ENCODE assay signal across 28 mouse cellular contexts in the genomic region with DNA sequence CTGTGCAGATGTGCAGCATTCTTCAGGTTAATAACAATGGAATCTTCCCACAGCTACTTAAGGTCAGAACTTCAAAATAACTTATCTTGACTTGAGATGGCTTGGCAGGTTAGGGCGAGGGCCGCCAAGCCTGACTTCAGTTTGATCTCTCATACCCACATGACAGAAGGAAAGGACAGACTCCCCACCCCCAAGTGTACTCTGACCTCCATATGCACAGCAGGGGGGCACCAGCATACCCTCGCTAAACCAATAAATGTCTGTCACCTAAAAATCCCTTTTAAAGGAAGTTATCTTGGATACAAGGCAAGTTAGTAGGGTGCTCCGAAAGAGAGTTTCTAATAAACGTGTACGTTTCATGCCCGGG. TPM values are rescaled to one million over a fixed set of nuclear protein-coding genes. Genes with fewer than 3 reads are reported as not detected.
DNase-seq lines count a peak whose midpoint lies in the region; ATAC-seq and TF ChIP-seq lines count a peak whose summit lies in the region.
"Had no signal": no experiment of that assay in that cellular context is flagged by ENCODE, and none has a peak within 500 bp of the region (broad histone marks: within the 10 kb centered on the region; RNA-seq: fewer than 3 reads in every experiment).

No protein-coding gene starts in this region.

- intact Hi-C loops in heart, adult 2 months (cut with DNase I), result no loop called here

- ATAC-seq in forebrain, embryonic 13.5 days, result no peak
- no peak for ATAC-seq in heart, embryonic 13.5 days (ENCODE audit: extremely low read depth, insufficient number of reproducible peaks, low FRiP score, low TSS enrichment)
- ATAC-seq in liver, embryonic 11.5 days (replicated peaks; ENCODE audit: low FRiP score), result peak; percentile 47; the same call in 1 of the 2 replicates
- ATAC-seq in liver, postnatal 0 days, result no peak
- ATAC-seq in liver, embryonic 14.5 days (ENCODE audit: insufficient read depth), result no peak
- ATAC-seq: midbrain, embryonic 15.5 days had no signal

- WGBS in forebrain, embryonic 10.5 days, result 76% methylated on average over 7 of the region's 7 CpGs
- WGBS in forebrain, embryonic 13.5 days, result 65% methylated on average over 7 of the region's 7 CpGs
- WGBS in heart, embryonic 13.5 days, result 69% methylated on average over 7 of the region's 7 CpGs
- WGBS in heart, adult 2 months, result 83% methylated on average over 7 of the region's 7 CpGs
- 58% methylated on average over 7 of the region's 7 CpGs for WGBS in liver, embryonic 11.5 days
- WGBS in liver, postnatal 0 days (ENCODE audit: insufficient replicate concordance), result 68% methylated on average over 7 of the region's 7 CpGs
- WGBS in liver, embryonic 14.5 days (ENCODE audit: insufficient replicate concordance), result 50% methylated on average over 7 of the region's 7 CpGs

- no peak overlapping the region for H3K4me3 ChIP-seq in forebrain, embryonic 10.5 days
- H3K4me3 ChIP-seq in forebrain, embryonic 13.5 days, result no peak overlapping the region
- H3K4me3 ChIP-seq in heart, embryonic 13.5 days, result no peak overlapping the region
- H3K4me3 ChIP-seq in heart, adult 2 months, result no peak overlapping the region
- H3K4me3 ChIP-seq in liver, embryonic 11.5 days (ENCODE audit: low read depth, low read length), result no peak overlapping the region
- no peak overlapping the region for H3K4me3 ChIP-seq in liver, postnatal 0 days (ENCODE audit: low read depth, low read length)
- H3K4me3 ChIP-seq in liver, embryonic 14.5 days (ENCODE audit: insufficient read depth in 1 of 2, low read depth in 2 of 2, low read length in 2 of 2), result no peak overlapping the region
- H3K4me3 ChIP-seq: embryonic facial prominence, embryonic 10.5 days; embryonic facial prominence, embryonic 15.5 days; hindbrain, embryonic 13.5 days; limb, embryonic 10.5 days; limb, embryonic 15.5 days; midbrain, embryonic 15.5 days; neural tube, embryonic 12.5 days had no signal

- H3K9ac ChIP-seq in forebrain, embryonic 13.5 days, result no peak overlapping the region
- peak overlapping the region; percentile 24; the same call in 1 of the 2 replicates for H3K9ac ChIP-seq in heart, embryonic 13.5 days
- H3K9ac ChIP-seq in heart, adult 2 months (ENCODE audit: low read depth, low read length), result no peak overlapping the region
- H3K9ac ChIP-seq in liver, embryonic 11.5 days (ENCODE audit: low read depth, low read length), result no peak overlapping the region
- no peak overlapping the region for H3K9ac ChIP-seq in liver, postnatal 0 days (replicated peaks)
- no peak overlapping the region for H3K9ac ChIP-seq in liver, embryonic 14.5 days (replicated peaks)
- H3K9ac ChIP-seq: embryonic facial prominence, embryonic 15.5 days; hindbrain, embryonic 13.5 days; limb, embryonic 15.5 days; lung, embryonic 14.5 days; midbrain, embryonic 15.5 days; neural tube, embryonic 12.5 days had no signal

- TF ChIP-seq CTCF in heart, adult 2 months (IDR thresholded peaks at IDR 0.05), result no peak
- TF ChIP-seq CTCF in liver, postnatal 0 days (IDR thresholded peaks at IDR 0.05; ENCODE audit: low read depth), result no peak
- no peak for TF ChIP-seq CTCF in liver, embryonic 14.5 days (IDR thresholded peaks at IDR 0.05; ENCODE audit: low read depth)

- no peaks in the 10 kb centered on the region for H3K9me3 ChIP-seq in forebrain, embryonic 10.5 days
- no peaks in the 10 kb centered on the region for H3K9me3 ChIP-seq in forebrain, embryonic 13.5 days (replicated peaks)
- H3K9me3 ChIP-seq in heart, embryonic 13.5 days, result no peaks in the 10 kb centered on the region
- H3K9me3 ChIP-seq in liver, embryonic 11.5 days (ENCODE audit: control insufficient read depth, low read length), result no peaks in the 10 kb centered on the region
- no peaks in the 10 kb centered on the region for H3K9me3 ChIP-seq in liver, postnatal 0 days (ENCODE audit: low read length)
- H3K9me3 ChIP-seq in liver, embryonic 14.5 days (ENCODE audit: control insufficient read depth, low read length), result no peaks in the 10 kb centered on the region
- H3K9me3 ChIP-seq: embryonic facial prominence, embryonic 10.5 days; embryonic facial prominence, embryonic 15.5 days; G1E; hindbrain, embryonic 13.5 days; limb, embryonic 10.5 days; limb, embryonic 15.5 days; midbrain, embryonic 15.5 days; neural tube, embryonic 12.5 days had no signal

- H3K36me3 ChIP-seq in forebrain, embryonic 10.5 days (replicated peaks), result no peaks in the 10 kb centered on the region
- no peaks in the 10 kb centered on the region for H3K36me3 ChIP-seq in forebrain, embryonic 13.5 days (ENCODE audit: poor library complexity, severe bottlenecking)
- peaks cover 2% of the 10 kb centered on the region for H3K36me3 ChIP-seq in heart, embryonic 13.5 days
- peaks cover 8% of the 10 kb centered on the region for H3K36me3 ChIP-seq in heart, adult 2 months (ENCODE audit: control insufficient read depth, insufficient read depth, low read length)
- H3K36me3 ChIP-seq in liver, embryonic 11.5 days (ENCODE audit: control insufficient read depth, insufficient read depth, low read length), result no peaks in the 10 kb centered on the region
- H3K36me3 ChIP-seq in liver, postnatal 0 days (replicated peaks; ENCODE audit: insufficient read depth, low read length), result no peaks in the 10 kb centered on the region
- H3K36me3 ChIP-seq in liver, embryonic 14.5 days (replicated peaks; ENCODE audit: control insufficient read depth, insufficient read depth, low read depth), result no peaks in the 10 kb centered on the region
- H3K36me3 ChIP-seq: embryonic facial prominence, embryonic 10.5 days; embryonic facial prominence, embryonic 15.5 days; hindbrain, embryonic 13.5 days; limb, embryonic 10.5 days; limb, embryonic 15.5 days; midbrain, embryonic 15.5 days; neural tube, embryonic 12.5 days had no signal

- no peak for TF ChIP-seq POLR2A in heart, adult 2 months (IDR thresholded peaks at IDR 0.05; ENCODE audit: insufficient read depth, low read depth, low read length)

- no peaks in the 10 kb centered on the region for H3K27me3 ChIP-seq in forebrain, embryonic 10.5 days (ENCODE audit: poor library complexity, severe bottlenecking)
- no peaks in the 10 kb centered on the region for H3K27me3 ChIP-seq in forebrain, embryonic 13.5 days
- H3K27me3 ChIP-seq in heart, embryonic 13.5 days (replicated peaks), result no peaks in the 10 kb centered on the region
- no peaks in the 10 kb centered on the region for H3K27me3 ChIP-seq in heart, adult 2 months (ENCODE audit: control insufficient read depth, insufficient read depth, low read length)
- H3K27me3 ChIP-seq in liver, embryonic 11.5 days (replicated peaks; ENCODE audit: control insufficient read depth, insufficient read depth, low read length), result no peaks in the 10 kb centered on the region
- no peaks in the 10 kb centered on the region for H3K27me3 ChIP-seq in liver, postnatal 0 days (ENCODE audit: insufficient read depth, low read length)
- H3K27me3 ChIP-seq in liver, embryonic 14.5 days (ENCODE audit: control insufficient read depth, insufficient read depth, low read length), result no peaks in the 10 kb centered on the region
- H3K27me3 ChIP-seq: CH12.LX; embryonic facial prominence, embryonic 15.5 days; hindbrain, embryonic 13.5 days; limb, embryonic 15.5 days; midbrain, embryonic 15.5 days; neural tube, embryonic 12.5 days had no signal

- H3K79me2 ChIP-seq in heart, adult 2 months (replicated peaks; ENCODE audit: control insufficient read depth, insufficient read depth, low read length), result no peaks in the 10 kb centered on the region

- no peak for TF ChIP-seq EP300 in heart, adult 2 months (IDR thresholded peaks at IDR 0.05; ENCODE audit: insufficient read depth, low read depth, low read length)
- no peak for TF ChIP-seq EP300 in liver, postnatal 0 days (IDR thresholded peaks at IDR 0.05; ENCODE audit: low read depth)
- TF ChIP-seq EP300 in liver, embryonic 14.5 days (IDR thresholded peaks at IDR 0.05; ENCODE audit: low read depth), result no peak

- H3K4me2 ChIP-seq in forebrain, embryonic 13.5 days, result no peak overlapping the region
- no peak overlapping the region for H3K4me2 ChIP-seq in heart, embryonic 13.5 days
- H3K4me2 ChIP-seq in liver, embryonic 11.5 days, result peak overlapping the region; percentile 33
- no peak overlapping the region for H3K4me2 ChIP-seq in liver, postnatal 0 days (ENCODE audit: low read depth, low read length)
- H3K4me2 ChIP-seq in liver, embryonic 14.5 days (ENCODE audit: low read depth), result 0 out of 2 replicates have a peak overlapping the region, but pooled peaks have one; percentile 18
- H3K4me2 ChIP-seq: embryonic facial prominence, embryonic 15.5 days; hindbrain, embryonic 13.5 days; limb, embryonic 15.5 days; lung, embryonic 14.5 days; midbrain, embryonic 15.5 days; neural tube, embryonic 12.5 days had no signal

- H3K27ac ChIP-seq in forebrain, embryonic 10.5 days, result 0 out of 2 replicates have a peak overlapping the region, but pooled peaks have one; percentile 48
- H3K27ac ChIP-seq in forebrain, embryonic 13.5 days, result no peak overlapping the region
- 0 out of 2 replicates have a peak overlapping the region, but pooled peaks have one; percentile 20 for H3K27ac ChIP-seq in heart, embryonic 13.5 days (replicated peaks)
- no peak overlapping the region for H3K27ac ChIP-seq in heart, adult 2 months
- H3K27ac ChIP-seq in liver, embryonic 11.5 days (ENCODE audit: low read depth, low read length), result no peak overlapping the region
- H3K27ac ChIP-seq in liver, postnatal 0 days (ENCODE audit: low read depth), result no peak overlapping the region
- H3K27ac ChIP-seq in liver, embryonic 14.5 days, result no peak overlapping the region
- H3K27ac ChIP-seq: embryonic facial prominence, embryonic 10.5 days; embryonic facial prominence, embryonic 15.5 days; hindbrain, embryonic 13.5 days; limb, embryonic 10.5 days; limb, embryonic 15.5 days; midbrain, embryonic 15.5 days; neural tube, embryonic 12.5 days had no signal

- no peak for DNase-seq in forebrain, embryonic 10.5 days (ENCODE audit: extremely low spot score, low spot score)
- no peak for DNase-seq in heart, adult 2 months
- DNase-seq in liver, embryonic 11.5 days (ENCODE audit: low spot score), result no peak
- no peak for DNase-seq in liver, postnatal 0 days
- no peak for DNase-seq in liver, embryonic 14.5 days (ENCODE audit: low read depth in 3 of 3, low spot score in 3 of 3)
- no peak for DNase-seq in cerebellum, postnatal 14 days
- DNase-seq: adrenal gland, adult 8-10 months; cerebellum, adult 2 months; cerebellum, postnatal 25 days; gastrocnemius, postnatal 25 days; heart, adult 18-20 months; heart, postnatal 36 days; kidney, adult 18-20 months; lung, embryonic 14.5 days; right cerebral cortex, postnatal 4 days; thymus, adult 18-20 months; thymus, postnatal 25 days had no signal

- H3K4me1 ChIP-seq in forebrain, embryonic 10.5 days, result peaks cover 72% of the 10 kb centered on the region
- peaks cover 56% of the 10 kb centered on the region for H3K4me1 ChIP-seq in forebrain, embryonic 13.5 days
- peaks cover 82% of the 10 kb centered on the region for H3K4me1 ChIP-seq in heart, embryonic 13.5 days
- H3K4me1 ChIP-seq in heart, adult 2 months (ENCODE audit: control insufficient read depth, insufficient read depth, low read length), result peaks cover 10% of the 10 kb centered on the region
- peaks cover 45% of the 10 kb centered on the region for H3K4me1 ChIP-seq in liver, embryonic 11.5 days (replicated peaks; ENCODE audit: control insufficient read depth, insufficient read depth, low read length)
- H3K4me1 ChIP-seq in liver, postnatal 0 days (ENCODE audit: insufficient read depth), result peaks cover 23% of the 10 kb centered on the region
- peaks cover 18 to 52% of the 10 kb centered on the region in 2 experiments for H3K4me1 ChIP-seq in liver, embryonic 14.5 days (replicated peaks; ENCODE audit: control insufficient read depth in 2 of 2, insufficient read depth in 2 of 2, low read length in 1 of 2)
- H3K4me1 ChIP-seq: embryonic facial prominence, embryonic 15.5 days had no signal

RNA-seq across cellular contexts. Expression of gene Ezr, which starts 18.4 kb away (rescaled TPM):
- polyA plus RNA-seq in forebrain, embryonic 10.5 days (2016; fragmentation: Nextera tagmentation; extraction: Ambion mirVana), result 103 and 116 TPM in 2 replicates
- polyA plus RNA-seq in forebrain, embryonic 13.5 days (2015; fragmentation: Nextera tagmentation; extraction: Ambion mirVana), result 113 and 117 TPM in 2 replicates
- polyA plus RNA-seq in heart, embryonic 13.5 days (2015; fragmentation: Nextera tagmentation; extraction: Ambion mirVana), result 103 and 105 TPM in 2 replicates
- 10 to 100 TPM; 33.4 to 35.7 TPM for total RNA-seq in heart, adult 2 months (2021)
- polyA plus RNA-seq in heart, adult 2 months (2012; rRNA removed), result 24.2 TPM in 2 replicates
- polyA plus RNA-seq in liver, embryonic 11.5 days (2014; fragmentation: Nextera tagmentation; extraction: Ambion mirVana), result 96.2 and 97.3 TPM in 2 replicates
- 32.0 and 34.8 TPM in 2 replicates for polyA plus RNA-seq in liver, postnatal 0 days (2015; fragmentation: Nextera tagmentation; extraction: Ambion mirVana)
- 17.6 and 31.2 TPM in 2 replicates for polyA plus RNA-seq in liver, embryonic 14.5 days (2012; rRNA removed)
- 41.7 and 52.8 TPM in 2 replicates for polyA plus RNA-seq in liver, embryonic 14.5 days (2014; fragmentation: Nextera tagmentation; extraction: Ambion mirVana)

Comparison
In these comparisons a context has a peak if more than half of its experiments do, and no peak if none do; other contexts are left out.
1. H3K27ac ChIP-seq: peak in forebrain, embryonic 10.5 days (single experiment) and heart, embryonic 13.5 days (single experiment); none in forebrain, embryonic 13.5 days (single experiment), heart, adult 2 months (single experiment), liver, embryonic 11.5 days (single experiment), liver, postnatal 0 days (single experiment) and liver, embryonic 14.5 days (single experiment).
2. H3K4me2 ChIP-seq: peak in liver, embryonic 11.5 days (single experiment) and liver, embryonic 14.5 days (single experiment); none in forebrain, embryonic 13.5 days (single experiment), heart, embryonic 13.5 days (single experiment) and liver, postnatal 0 days (single experiment).